Mouse (Mus musculus): ENCODE data around the gene Nanos1. TPM values are rescaled to one million over a fixed set of nuclear protein-coding genes. Genes with fewer than 3 reads are reported as not detected.

Nanos1 gene
- total and polyA plus RNA-seq, 3 experiments, result 1.2 to 3.2 (median 1.3) TPM

GRCm38 (mm10) chr19:60756192-60757098 is 658 bp downstream of the Nanos1 start (continued):
- TF ChIP-seq ZMIZ1 (IDR thresholded peaks at IDR 0.05; ENCODE audit: low read depth, low read length), result no peak
- no peak for TF ChIP-seq NELFE (IDR thresholded peaks at IDR 0.05; ENCODE audit: low read depth, low read length)
- TF ChIP-seq JUN (IDR thresholded peaks at IDR 0.05; ENCODE audit: insufficient read depth, low read depth, low read length), result no peak
- TF ChIP-seq ZKSCAN1 (IDR thresholded peaks at IDR 0.05; ENCODE audit: borderline replicate concordance, low read depth, low read length), result no peak
- TF ChIP-seq ETS1 (conservative IDR thresholded peaks at IDR 0.05; ENCODE audit: low read depth, low read length), result no peak
- no peak for TF ChIP-seq RCOR1 (conservative IDR thresholded peaks at IDR 0.05; ENCODE audit: low read depth, low read length)
- TF ChIP-seq USF1 (IDR thresholded peaks at IDR 0.05; ENCODE audit: low read depth, low read length), result no peak
- TF ChIP-seq JUND (conservative IDR thresholded peaks at IDR 0.05; ENCODE audit: low read depth, low read length), result no peak
- peak; percentile 76 for TF ChIP-seq BHLHE40 (IDR thresholded peaks at IDR 0.05; ENCODE audit: low read depth, low read length)

DNA sequence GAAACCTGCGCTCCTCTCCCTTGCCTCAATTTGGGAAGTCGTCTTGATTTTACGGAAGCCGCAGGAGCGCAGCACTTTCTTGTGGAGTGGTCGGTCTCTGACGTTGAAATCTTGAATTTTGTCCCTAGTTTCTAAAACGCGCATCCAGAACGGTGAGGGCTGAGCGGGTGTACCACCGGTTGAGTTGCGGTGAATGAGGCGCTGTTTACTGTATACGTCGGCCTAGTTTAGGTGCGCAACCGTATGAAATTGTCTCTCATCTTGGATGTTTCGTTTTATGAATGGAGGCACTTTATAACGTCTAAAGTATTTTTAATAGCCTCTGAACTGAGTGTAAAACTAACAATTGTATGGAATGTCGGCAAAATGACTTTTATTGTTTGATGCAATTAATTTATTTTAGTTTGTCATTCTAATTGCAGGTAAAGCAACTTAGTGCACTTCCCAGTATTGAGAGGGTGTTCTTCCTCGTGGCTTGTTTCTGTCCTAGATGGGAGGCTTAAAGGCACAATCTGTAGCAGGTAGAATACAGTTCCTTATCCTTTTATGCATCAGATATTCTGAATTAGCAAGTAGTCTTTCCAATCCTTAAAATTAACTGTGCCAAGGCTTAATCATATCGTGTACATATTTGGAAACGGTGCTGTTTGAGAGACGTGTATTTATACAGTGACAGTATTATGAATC is 1.5 kb downstream of the Nanos1 start:
- peak overlapping the region; percentile 49 to 74 (median 62) for H3K4me3 ChIP-seq (replicated peaks in 1 of 3; ENCODE audit: low read depth in 2 of 3, low read length in 2 of 3, poor library complexity in 1 of 3)
- no peak overlapping the region for H3K27ac ChIP-seq (ENCODE audit: insufficient read depth, low read depth)
- peaks cover 0 to 16% of the 10 kb centered on the region in 2 experiments; a peak in 2 of 4 replicates for H3K4me1 ChIP-seq (ENCODE audit: control insufficient read depth in 1 of 2, insufficient read depth in 2 of 2)
- peaks cover 9 to 27% of the 10 kb centered on the region in 2 experiments for H3K36me3 ChIP-seq (replicated peaks in 1 of 2; ENCODE audit: control insufficient read depth in 1 of 2, insufficient read depth in 1 of 2, low read length in 1 of 2)
- in situ Hi-C loops (cut with MboI; ENCODE audit: low pct_ligation_motif_present, low pct_unique_long_range_greater_than_20kb, low sequenced_read_pairs) (no loop called here), dilution Hi-C loops (cut with MboI; ENCODE audit: extremely low pct_ligation_motif_present, extremely low pct_unique_long_range_greater_than_20kb, low sequenced_read_pairs) (no loop called here)
- TF ChIP-seq ZNF384 (IDR thresholded peaks at IDR 0.05; ENCODE audit: low read depth, low read length) (no peak), POLR2AphosphoS2 (IDR thresholded peaks at IDR 0.05; ENCODE audit: low read depth, low read length) (peak; percentile 85), BHLHE40 (IDR thresholded peaks at IDR 0.05; ENCODE audit: low read depth, low read length) (no peak), MEF2A (IDR thresholded peaks at IDR 0.05; ENCODE audit: borderline replicate concordance, low read depth, low read length) (no peak), ELF1 (IDR thresholded peaks at IDR 0.05; ENCODE audit: low read depth, low read length) (no peak), ZKSCAN1 (IDR thresholded peaks at IDR 0.05; ENCODE audit: borderline replicate concordance, low read depth, low read length) (no peak), MAZ (IDR thresholded peaks at IDR 0.05; ENCODE audit: low read depth, low read length) (no peak), RAD21 (IDR thresholded peaks at IDR 0.05; ENCODE audit: low read depth, low read length) (no peak)
- H3K4me2 ChIP-seq (ENCODE audit: insufficient read depth, low read depth, poor library complexity, severe bottlenecking), result peak overlapping the region; percentile 75
- no peak overlapping the region; the same call in 1 of the 2 replicates for H3K9ac ChIP-seq (ENCODE audit: insufficient read depth, low read depth)
- H3K9me3 ChIP-seq (replicated peaks; ENCODE audit: low read length), result no peaks in the 10 kb centered on the region
- H3K27me3 ChIP-seq (replicated peaks), result peaks cover 6% of the 10 kb centered on the region
- no peak for DNase-seq (ENCODE audit: extremely low read depth)
- no peaks in the 10 kb centered on the region; the same call in 1 of the 2 replicates for H3K79me2 ChIP-seq (replicated peaks; ENCODE audit: control insufficient read depth, extremely low read depth, insufficient read depth, poor library complexity, severe bottlenecking)

Measured in CH12.LX (cell line).